Mouse (Mus musculus) embryo, embryonic 10.5 days (tissue): ENCODE data around the gene Gm8890.
"Not testable (repeated sequence)": the region's sequence is repeated elsewhere in the genome, so short reads cannot be mapped to it uniquely, and the experiment has no call there.

ENCODE experiments used
- DNase-seq: peaks from one replicate; pipeline ENCODE4 v3.0.0-alpha.2; 2015; ENCODE audit warnings: low spot score

Gene Gm8890

GRCm38 (mm10) chr5:11255733-11256132, at the start of gene Gm8890:
Gene Gm8890 (plus strand): TSS chr5:11256033.
- DNase-seq, result not testable (repeated sequence)

DNA sequence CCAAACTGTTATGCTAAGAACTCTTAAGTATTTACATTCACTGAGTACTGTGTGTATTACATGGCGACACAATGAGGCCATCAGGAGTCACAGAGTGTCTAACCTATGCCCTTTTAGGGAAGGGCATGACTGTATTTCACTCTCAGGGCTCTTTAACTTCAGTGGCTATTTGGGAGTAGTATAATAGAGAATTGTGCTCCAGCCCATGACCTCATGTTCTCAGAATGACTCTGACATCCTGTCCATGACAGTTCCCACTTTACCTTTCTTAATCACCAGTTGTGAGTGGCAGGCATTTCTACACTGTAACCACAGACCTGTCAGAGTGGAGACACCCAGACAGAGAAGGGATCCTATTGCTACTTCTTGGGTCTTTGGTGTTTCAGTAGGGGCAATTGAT, 388 bp downstream of the Gm8890 start:
- not testable (repeated sequence) for DNase-seq
